Mouse (Mus musculus): ENCODE data around the gene Frmd4a. TPM values are rescaled to one million over a fixed set of nuclear protein-coding genes. Genes with fewer than 3 reads are reported as not detected.
"Not testable (repeated sequence)": the region's sequence is repeated elsewhere in the genome, so short reads cannot be mapped to it uniquely, and the experiment has no call there.

Gene Frmd4a
- total RNA-seq, 2 experiments from 2014 or later, result 64.6 to 86.7 TPM

DNA sequence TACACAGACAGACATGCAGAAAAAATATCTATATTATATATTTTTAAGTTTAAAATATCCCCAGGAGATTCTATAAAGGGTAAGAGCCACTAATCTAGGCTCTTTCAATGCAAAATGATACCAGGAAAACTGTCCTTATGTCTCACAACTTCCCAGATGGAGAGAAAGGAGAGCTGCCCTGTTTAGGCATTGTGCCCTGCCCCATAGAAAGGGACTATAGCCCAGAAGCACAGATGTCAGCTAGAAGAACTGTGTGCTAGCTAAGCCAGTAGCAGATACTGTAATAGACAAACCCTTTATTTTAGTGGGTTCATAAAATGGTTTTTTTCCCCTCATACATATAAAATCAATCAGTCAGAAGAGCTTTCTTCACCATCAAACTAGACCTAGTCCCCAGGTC, 175.7 kb downstream of the Frmd4a start:
- DNase-seq (ENCODE audit: extremely low spot score in 1 of 2, low spot score in 1 of 2), result no peak

- DNase-seq (ENCODE audit: extremely low spot score in 1 of 2, low spot score in 1 of 2), result no peak
These were observed 177.0 kb downstream of the Frmd4a start for GRCm38 (mm10) chr2:4194324-4195014.

DNA sequence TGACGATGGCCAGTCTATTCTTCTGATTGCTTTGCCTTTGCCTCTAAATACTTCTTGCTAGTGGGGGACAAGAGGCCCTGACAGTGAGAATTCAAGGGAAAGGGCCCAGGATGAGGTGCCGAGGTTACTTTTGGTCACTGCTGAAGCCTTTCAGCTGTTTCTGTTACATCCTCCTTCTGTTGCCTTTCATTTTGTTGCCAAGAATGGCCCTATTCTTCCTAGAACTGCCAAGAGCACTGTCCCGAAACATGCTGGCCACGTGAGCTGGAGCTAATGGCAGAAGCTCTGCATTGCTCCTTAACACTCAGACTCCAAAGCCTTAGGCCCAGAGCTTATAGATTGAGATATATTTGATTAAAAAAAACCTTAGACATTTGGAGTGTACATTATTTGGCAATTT, 178.5 kb downstream of the Frmd4a start:
- DNase-seq (ENCODE audit: extremely low spot score in 1 of 2, low spot score in 1 of 2), result no peak

GRCm38 (mm10) chr2:4209234-4209633, 191.7 kb downstream of the Frmd4a start:
- no peak for DNase-seq (ENCODE audit: extremely low spot score in 1 of 2, low spot score in 1 of 2)

GRCm38 (mm10) chr2:4222497-4222828, 204.9 kb downstream of the Frmd4a start:
- DNase-seq (ENCODE audit: extremely low spot score in 1 of 2, low spot score in 1 of 2), result no peak

DNA sequence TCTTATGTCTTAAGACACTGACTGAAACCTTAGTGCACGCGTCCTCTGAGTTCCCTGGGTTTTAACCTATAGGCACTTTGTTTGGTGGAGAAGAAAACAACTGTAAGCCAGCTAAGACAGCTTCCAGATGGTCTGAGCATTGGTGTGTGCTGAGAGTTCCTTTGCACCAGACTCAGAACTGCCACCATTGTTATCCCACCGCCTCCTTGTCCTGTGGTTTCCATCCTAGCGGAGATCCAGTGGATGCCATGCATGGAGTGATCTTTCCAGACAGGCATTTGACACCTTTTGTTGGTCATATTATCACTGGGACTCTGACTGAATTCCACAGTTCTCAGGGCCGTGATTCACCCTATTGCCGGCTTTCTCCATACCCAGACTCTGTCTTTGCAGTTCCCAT, 205.8 kb downstream of the Frmd4a start:
- DNase-seq (ENCODE audit: extremely low spot score in 1 of 2, low spot score in 1 of 2), result no peak

GRCm38 (mm10) chr2:4226941-4227558, 209.5 kb downstream of the Frmd4a start:
- DNase-seq (ENCODE audit: extremely low spot score in 1 of 2, low spot score in 1 of 2), result no peak

DNA sequence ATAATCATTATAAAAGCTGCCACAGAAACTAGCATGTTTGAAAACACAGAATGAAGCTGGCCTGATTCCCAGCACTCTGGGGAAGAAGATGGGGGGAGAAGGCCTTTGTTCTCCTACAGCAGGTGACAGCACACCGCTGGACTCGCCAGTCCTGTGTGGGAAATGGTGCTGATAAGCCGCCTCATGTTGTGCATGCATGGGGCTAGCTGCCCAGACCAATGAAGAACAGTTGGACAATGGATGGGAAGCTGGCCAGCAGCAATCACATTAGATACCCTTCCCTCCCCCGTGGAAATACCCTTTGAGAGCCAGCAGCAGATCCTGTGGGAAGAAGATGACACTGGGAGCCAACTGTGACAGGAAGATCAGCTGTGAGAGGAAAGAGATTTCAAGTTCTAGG, 210.0 kb downstream of the Frmd4a start:
- no peak for DNase-seq (ENCODE audit: extremely low spot score in 1 of 2, low spot score in 1 of 2)

DNA sequence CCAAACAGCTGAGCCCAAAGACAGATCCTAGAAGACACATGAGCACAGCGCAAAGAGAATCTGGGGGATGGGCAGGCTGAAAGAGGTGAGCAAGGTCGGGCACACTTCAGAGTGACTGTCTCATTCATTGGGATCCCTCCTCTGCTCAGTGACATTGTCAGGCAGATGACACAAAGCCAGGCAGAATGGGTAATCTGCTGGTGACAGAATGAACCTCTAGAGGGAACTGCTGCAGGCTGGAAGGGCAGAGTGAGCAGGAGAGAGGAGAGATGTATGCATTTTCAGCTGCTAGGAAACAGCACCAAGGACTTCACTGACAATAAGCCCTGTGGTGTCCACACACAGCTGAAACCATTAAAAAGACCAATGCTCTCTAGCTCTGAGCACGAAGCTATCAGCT, 211.0 kb downstream of the Frmd4a start:
- no peak for DNase-seq (ENCODE audit: extremely low spot score in 1 of 2, low spot score in 1 of 2)

DNA sequence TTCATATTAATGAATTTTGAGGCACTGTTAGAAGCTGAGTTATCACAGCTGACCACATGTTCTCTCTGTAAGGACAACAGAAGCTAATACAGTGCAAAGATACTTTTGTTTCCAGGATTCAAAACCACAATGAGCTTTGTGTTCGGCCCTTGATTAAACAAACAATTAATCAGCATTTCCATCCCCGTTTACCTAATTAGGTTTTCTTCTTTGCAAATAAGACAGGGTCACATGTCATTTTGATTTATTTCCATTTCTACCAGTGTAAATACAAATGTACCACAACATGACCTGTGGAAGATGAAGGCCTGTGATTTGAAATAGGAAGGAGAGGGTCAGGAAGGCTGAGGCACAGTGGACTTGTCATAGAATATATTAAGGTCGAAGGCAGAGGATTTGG, 214.8 kb downstream of the Frmd4a start:
- no peak for DNase-seq (ENCODE audit: extremely low spot score in 1 of 2, low spot score in 1 of 2)

DNA sequence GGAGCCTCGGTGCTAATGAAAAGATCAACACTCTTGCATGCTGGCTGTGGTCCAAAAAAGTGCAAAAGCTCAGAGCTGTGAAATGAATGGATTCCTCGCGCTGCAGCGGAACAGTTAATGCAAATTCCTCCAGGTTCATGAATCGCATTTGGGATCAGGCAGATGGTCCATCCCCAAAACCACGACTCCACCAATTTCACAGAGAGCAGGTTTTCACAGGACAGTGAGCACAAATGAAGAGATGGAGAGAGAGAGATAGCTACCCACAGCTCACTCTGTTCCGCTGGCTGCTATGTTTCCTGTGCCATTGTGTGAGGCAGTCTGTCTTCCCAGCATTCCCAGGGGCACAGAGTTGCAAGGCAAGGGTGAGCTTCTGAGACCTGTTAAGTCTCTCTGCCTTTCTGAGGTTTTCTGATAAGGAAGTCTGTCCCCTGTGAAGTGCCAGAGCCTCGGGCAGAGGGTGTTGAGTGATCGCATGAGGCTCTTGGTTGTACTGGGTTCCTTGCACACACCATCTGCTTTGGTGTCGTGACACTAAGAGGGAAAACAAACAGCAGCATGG, 215.3 kb downstream of the Frmd4a start:
- DNase-seq (ENCODE audit: extremely low spot score in 1 of 2, low spot score in 1 of 2), result no peak

DNA sequence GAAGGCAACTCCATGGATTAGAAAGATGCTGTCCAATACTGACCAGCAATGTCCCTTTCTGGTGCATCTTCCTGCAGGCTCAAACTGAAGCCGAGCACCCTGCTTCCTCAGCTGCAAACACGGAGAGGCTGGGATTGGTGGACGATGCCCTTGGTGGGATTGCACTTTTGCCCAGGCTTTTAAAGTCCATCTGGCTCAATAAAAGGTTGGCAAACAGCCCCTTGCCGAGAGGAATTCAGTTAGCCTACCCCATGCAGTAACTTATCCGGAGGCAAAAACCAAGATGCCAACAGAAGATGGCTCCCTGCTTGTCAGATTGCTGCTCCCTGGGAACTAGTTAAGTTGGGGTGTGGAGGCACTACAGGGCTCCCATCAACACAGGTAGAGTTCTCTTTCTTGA, 220.2 kb downstream of the Frmd4a start:
- no peak for DNase-seq (ENCODE audit: extremely low spot score in 1 of 2, low spot score in 1 of 2)

- no peak for DNase-seq (ENCODE audit: extremely low spot score in 1 of 2, low spot score in 1 of 2)
These were observed 232.2 kb downstream of the Frmd4a start for GRCm38 (mm10) chr2:4249723-4250122.

- no peak for DNase-seq (ENCODE audit: extremely low spot score in 1 of 2, low spot score in 1 of 2)
These were observed 235.2 kb downstream of the Frmd4a start for GRCm38 (mm10) chr2:4252541-4253291.

GRCm38 (mm10) chr2:4253348-4253747, 235.8 kb downstream of the Frmd4a start:
- peak in 1 of 2 experiments; percentile 38 for DNase-seq (ENCODE audit: extremely low spot score in 1 of 2, low spot score in 1 of 2)

DNA sequence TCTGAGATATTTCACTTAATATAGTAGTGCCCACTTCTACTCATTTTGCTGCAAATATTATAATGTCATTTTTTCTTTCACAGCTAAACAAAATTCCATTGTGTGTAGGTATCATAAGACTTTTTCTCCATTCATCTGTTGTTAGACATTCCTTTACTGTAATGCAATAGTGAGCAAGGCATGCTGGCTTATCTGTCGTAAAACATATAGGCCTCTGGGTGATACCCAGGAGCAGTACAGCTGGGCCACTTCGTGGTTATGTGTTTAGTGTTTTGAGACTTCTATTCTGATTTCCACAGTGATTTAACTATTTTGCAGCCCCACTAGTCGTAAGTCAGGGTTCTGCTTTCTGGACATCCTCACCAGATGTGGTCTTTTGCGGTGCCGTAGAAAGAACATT, 236.6 kb downstream of the Frmd4a start:
- DNase-seq (ENCODE audit: extremely low spot score in 1 of 2, low spot score in 1 of 2), result no peak

- no peak for DNase-seq (ENCODE audit: extremely low spot score in 1 of 2, low spot score in 1 of 2)
These were observed 238.7 kb downstream of the Frmd4a start for GRCm38 (mm10) chr2:4256242-4256641.

GRCm38 (mm10) chr2:4257604-4258003, 240.1 kb downstream of the Frmd4a start:
- no peak for DNase-seq (ENCODE audit: extremely low spot score in 1 of 2, low spot score in 1 of 2)

DNA sequence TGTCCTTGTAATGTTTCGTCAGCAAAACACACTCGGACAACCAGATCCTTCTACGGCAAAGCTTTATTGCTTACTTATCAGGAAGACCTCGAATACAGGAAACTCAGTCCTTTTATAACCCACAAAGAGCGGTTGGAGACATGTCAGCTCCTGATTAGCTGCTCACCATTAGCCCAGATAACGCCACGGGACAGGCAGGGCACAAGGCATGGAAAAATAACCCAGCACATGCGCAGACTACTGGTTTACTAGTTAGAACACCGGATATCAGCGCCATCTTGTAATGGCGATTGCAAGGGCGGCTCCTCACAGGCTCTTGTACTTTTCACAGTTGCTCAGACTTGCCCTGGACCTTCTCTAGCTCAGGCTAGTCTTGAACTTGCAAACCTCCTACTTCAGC, 241.3 kb downstream of the Frmd4a start:
- not testable (repeated sequence) for DNase-seq (ENCODE audit: extremely low spot score in 1 of 2, low spot score in 1 of 2)

GRCm38 (mm10) chr2:4260324-4261058, 243.0 kb downstream of the Frmd4a start:
- DNase-seq (ENCODE audit: extremely low spot score in 1 of 2, low spot score in 1 of 2), result no peak

- DNase-seq (ENCODE audit: extremely low spot score in 1 of 2, low spot score in 1 of 2), result no peak
These were observed 245.2 kb downstream of the Frmd4a start for GRCm38 (mm10) chr2:4262667-4263066.

Data from layer of hippocampus, postnatal 25 days (tissue).